Mouse (Mus musculus): Measurements from ENCODE around the gene Nptx2.

GRCm38 (mm10) chr5:144515241-144515640 is 30.5 kb upstream of the Nptx2 start:
- TF ChIP-seq POLR2A (IDR thresholded peaks at IDR 0.05; ENCODE audit: insufficient read length, low read depth), result no peak
- no peak for TF ChIP-seq TCF3 (IDR thresholded peaks at IDR 0.05; ENCODE audit: insufficient read length, low read depth)
- TF ChIP-seq MAX (IDR thresholded peaks at IDR 0.05; ENCODE audit: low read depth), result no peak
- no peak for TF ChIP-seq POLR2AphosphoS2 (IDR thresholded peaks at IDR 0.05; ENCODE audit: insufficient read length, low read depth)
- no peak for TF ChIP-seq MYOD1 (IDR thresholded peaks at IDR 0.05; ENCODE audit: control insufficient read depth in 1 of 3, insufficient read length in 2 of 3, low read depth in 2 of 3)
- no peak for TF ChIP-seq E2F4 (IDR thresholded peaks at IDR 0.05; ENCODE audit: insufficient read depth)
- no peak for TF ChIP-seq TCF12 (IDR thresholded peaks at IDR 0.05; ENCODE audit: insufficient read depth, poor library complexity, severe bottlenecking)
- no peak for TF ChIP-seq USF1 (IDR thresholded peaks at IDR 0.05; ENCODE audit: low read depth)
